In the genomic region with DNA sequence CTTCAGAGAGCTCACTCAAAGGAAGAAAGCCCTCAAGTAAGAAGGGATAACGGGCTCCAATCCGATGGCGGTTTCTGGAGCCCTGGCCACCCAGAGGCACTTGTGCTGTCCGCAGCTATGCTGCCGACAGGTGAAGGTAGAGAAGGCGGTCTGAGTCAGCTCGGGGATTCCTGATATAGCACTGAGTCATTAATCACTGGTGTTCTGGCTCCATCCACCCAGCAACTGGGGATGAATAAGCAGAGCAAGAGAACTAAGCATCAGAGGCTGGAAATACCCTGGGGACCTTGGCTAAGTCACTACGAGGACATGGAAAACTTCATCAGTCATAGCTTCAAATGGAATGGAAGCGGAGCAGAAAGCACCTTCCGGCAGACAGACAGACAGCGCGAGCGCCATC, we compare ENCODE assay signal across 23 mouse cellular contexts.
DNase-seq lines count a peak whose midpoint lies in the region; ATAC-seq lines count a peak whose summit lies in the region.
"Had no signal": no experiment of that assay in that cellular context is flagged by ENCODE, and none has a peak within 500 bp of the region (broad histone marks: within the 10 kb centered on the region; RNA-seq: fewer than 3 reads in every experiment).

No protein-coding gene starts in this region.

- H3K27me3 ChIP-seq in neural tube, embryonic 15.5 days (replicated peaks): no peaks in the 10 kb centered on the region
- H3K27me3 ChIP-seq: embryonic facial prominence, embryonic 15.5 days; hindbrain, embryonic 13.5 days; limb, embryonic 15.5 days; liver, embryonic 15.5 days; lung, embryonic 15.5 days had no signal

- H3K27ac ChIP-seq in neural tube, embryonic 15.5 days (replicated peaks): no peak overlapping the region
- H3K27ac ChIP-seq: embryonic facial prominence, embryonic 15.5 days; hindbrain, embryonic 13.5 days; kidney, postnatal 0 days; limb, embryonic 15.5 days; liver, embryonic 15.5 days; lung, embryonic 15.5 days; midbrain, embryonic 10.5 days had no signal

- no peaks in the 10 kb centered on the region for H3K9me3 ChIP-seq in neural tube, embryonic 15.5 days (replicated peaks)
- H3K9me3 ChIP-seq: embryonic facial prominence, embryonic 15.5 days; hindbrain, embryonic 13.5 days; limb, embryonic 15.5 days; liver, embryonic 15.5 days; lung, embryonic 15.5 days; midbrain, embryonic 10.5 days had no signal

- no peak overlapping the region for H3K4me3 ChIP-seq in neural tube, embryonic 15.5 days (replicated peaks)
- H3K4me3 ChIP-seq: embryonic facial prominence, embryonic 15.5 days; hindbrain, embryonic 13.5 days; limb, embryonic 15.5 days; liver, embryonic 15.5 days; lung, embryonic 15.5 days; midbrain, embryonic 10.5 days had no signal

- ATAC-seq in neural tube, embryonic 15.5 days (ENCODE audit: low FRiP score): no peak
- no peak for ATAC-seq in erythroid progenitor cell, adult 5-6 weeks (replicated peaks; ENCODE audit: low FRiP score, poor library complexity, severe bottlenecking)
- ATAC-seq: forebrain, embryonic 16.5 days; midbrain, embryonic 16.5 days had no signal

- peak; percentile 20 for DNase-seq in right cerebral cortex, adult 18-20 months
- DNase-seq in right cerebral cortex, postnatal 4 days: no peak
- DNase-seq in adipocyte (ENCODE audit: low spot score): peak; percentile 37
- peak; percentile 58 to 61 for DNase-seq in adrenal gland, postnatal 36 days
- peak; percentile 41 for DNase-seq in skeletal muscle tissue, adult 2 months (ENCODE audit: low read depth, low spot score)
- no peak for DNase-seq in urinary bladder, postnatal 14 days (ENCODE audit: low spot score)
- DNase-seq: cerebellum, adult 9-10 months; heart, adult 18-20 months; kidney, adult 18-20 months; left cerebral cortex, postnatal 4 days; right cerebral cortex, postnatal 25 days; thymus, postnatal 14 days had no signal

- 96% methylated on average over 13 of the region's 13 CpGs for WGBS in neural tube, embryonic 15.5 days

- no peak overlapping the region for H3K9ac ChIP-seq in neural tube, embryonic 15.5 days (replicated peaks)
- H3K9ac ChIP-seq: embryonic facial prominence, embryonic 15.5 days; hindbrain, embryonic 13.5 days; limb, embryonic 15.5 days; liver, embryonic 15.5 days; lung, embryonic 15.5 days had no signal

- 0 out of 2 replicates have a peak, but pooled peaks cover 2% of the 10 kb centered on the region for H3K4me1 ChIP-seq in neural tube, embryonic 15.5 days
- H3K4me1 ChIP-seq: hindbrain, embryonic 13.5 days; liver, embryonic 15.5 days; lung, embryonic 15.5 days; midbrain, embryonic 10.5 days had no signal

- no peak overlapping the region for H3K4me2 ChIP-seq in neural tube, embryonic 15.5 days
- H3K4me2 ChIP-seq: embryonic facial prominence, embryonic 15.5 days; hindbrain, embryonic 13.5 days; limb, embryonic 15.5 days; liver, embryonic 15.5 days; lung, embryonic 15.5 days had no signal

- H3K36me3 ChIP-seq in neural tube, embryonic 15.5 days: no peaks in the 10 kb centered on the region
- H3K36me3 ChIP-seq: embryonic facial prominence, embryonic 15.5 days; hindbrain, embryonic 13.5 days; limb, embryonic 15.5 days; liver, embryonic 15.5 days; lung, embryonic 15.5 days; midbrain, embryonic 10.5 days had no signal

Comparison
In these comparisons a context has a peak if more than half of its experiments do, and no peak if none do; other contexts are left out.
1. DNase-seq: peak in right cerebral cortex, adult 18-20 months (single experiment), adipocyte (single experiment), adrenal gland, postnatal 36 days (2 of 2) and skeletal muscle tissue, adult 2 months (single experiment); none in right cerebral cortex, postnatal 4 days (single experiment) and urinary bladder, postnatal 14 days (single experiment).